ENCODE assay signal across 8 mouse cellular contexts in the genomic region with DNA sequence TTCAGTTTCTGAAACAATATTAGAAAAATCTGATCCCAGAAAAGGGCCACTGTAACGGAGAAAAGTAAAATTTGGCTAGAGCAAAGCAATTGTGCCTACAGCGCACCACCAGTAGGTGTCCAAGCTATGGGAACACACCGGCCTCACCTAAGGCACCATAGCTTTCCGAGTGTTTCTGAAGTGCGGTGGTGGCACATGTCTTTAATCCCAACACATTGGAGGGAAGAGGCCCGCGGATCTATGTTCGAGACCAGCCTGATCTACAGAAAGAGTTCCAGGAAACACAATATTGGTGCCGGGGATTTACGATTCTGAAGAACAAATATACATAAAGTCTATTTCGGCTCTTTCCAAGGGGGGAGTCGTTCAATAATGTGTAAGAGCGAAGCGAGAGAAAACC. TPM values are rescaled to one million over a fixed set of nuclear protein-coding genes. Genes with fewer than 3 reads are reported as not detected.
DNase-seq lines count a peak whose midpoint lies in the region; ATAC-seq and TF ChIP-seq lines count a peak whose summit lies in the region.

No protein-coding gene starts in this region.

- H3K4me3 ChIP-seq in layer of hippocampus, adult 2 months = peak overlapping the region; percentile 93
- peak overlapping the region; percentile 74 for H3K4me3 ChIP-seq in cerebellum, adult 2 months (replicated peaks; ENCODE audit: insufficient read depth, low read depth, low read length)
- H3K4me3 ChIP-seq in forebrain, postnatal 0 days (ENCODE audit: low read depth, low read length) = peak overlapping the region; percentile 52
- H3K4me3 ChIP-seq in hindbrain, postnatal 0 days (ENCODE audit: low read length) = peak overlapping the region; percentile 74
- H3K4me3 ChIP-seq in limb, embryonic 10.5 days = peak overlapping the region; percentile 73
- peak overlapping the region; percentile 75 for H3K4me3 ChIP-seq in midbrain, embryonic 10.5 days
- H3K4me3 ChIP-seq in small intestine, adult 2 months (ENCODE audit: low read depth, low read length) = peak overlapping the region; percentile 79

- H3K27ac ChIP-seq in layer of hippocampus, adult 2 months = peak overlapping the region; percentile 99
- peak overlapping the region; percentile 40; the same call in 1 of the 2 replicates for H3K27ac ChIP-seq in cerebellum, adult 2 months (ENCODE audit: insufficient read depth, low read length)
- peak overlapping the region; percentile 82 for H3K27ac ChIP-seq in forebrain, postnatal 0 days (ENCODE audit: low read depth, low read length)
- peak overlapping the region; percentile 90 for H3K27ac ChIP-seq in hindbrain, postnatal 0 days
- peak overlapping the region; percentile 95 for H3K27ac ChIP-seq in limb, embryonic 10.5 days
- H3K27ac ChIP-seq in midbrain, embryonic 10.5 days (replicated peaks) = peak overlapping the region; percentile 95
- peak overlapping the region; percentile 72 for H3K27ac ChIP-seq in small intestine, adult 2 months (ENCODE audit: insufficient read depth, low read depth, low read length)

- no peaks in the 10 kb centered on the region for H3K27me3 ChIP-seq in cerebellum, adult 2 months (ENCODE audit: control insufficient read depth, insufficient read depth, low read length)
- H3K27me3 ChIP-seq in forebrain, postnatal 0 days (ENCODE audit: insufficient read depth, low read length) = no peaks in the 10 kb centered on the region
- no peaks in the 10 kb centered on the region for H3K27me3 ChIP-seq in hindbrain, postnatal 0 days (ENCODE audit: insufficient read depth, low read length)
- no peaks in the 10 kb centered on the region for H3K27me3 ChIP-seq in limb, embryonic 10.5 days (ENCODE audit: low read depth, poor library complexity, severe bottlenecking)
- no peaks in the 10 kb centered on the region for H3K27me3 ChIP-seq in midbrain, embryonic 10.5 days (ENCODE audit: low read depth, poor library complexity, severe bottlenecking)
- H3K27me3 ChIP-seq in small intestine, adult 2 months (ENCODE audit: control insufficient read depth, insufficient read depth, low read length) = no peaks in the 10 kb centered on the region

- peaks cover 33% of the 10 kb centered on the region for H3K36me3 ChIP-seq in forebrain, postnatal 0 days (ENCODE audit: insufficient read depth)
- peaks cover 15% of the 10 kb centered on the region for H3K36me3 ChIP-seq in hindbrain, postnatal 0 days (ENCODE audit: insufficient read depth, low read length)
- peaks cover 48% of the 10 kb centered on the region for H3K36me3 ChIP-seq in limb, embryonic 10.5 days
- H3K36me3 ChIP-seq in midbrain, embryonic 10.5 days = peaks cover 52% of the 10 kb centered on the region
- H3K36me3 ChIP-seq in small intestine, adult 2 months (ENCODE audit: control insufficient read depth, insufficient read depth, low read length) = peaks cover 1% of the 10 kb centered on the region; the same call in 1 of the 2 replicates

- H3K4me1 ChIP-seq in cerebellum, adult 2 months (ENCODE audit: control insufficient read depth, insufficient read depth, low read length) = no peaks in the 10 kb centered on the region
- peaks cover 7% of the 10 kb centered on the region for H3K4me1 ChIP-seq in forebrain, postnatal 0 days (ENCODE audit: insufficient read depth)
- peaks cover 7% of the 10 kb centered on the region; the same call in 1 of the 2 replicates for H3K4me1 ChIP-seq in hindbrain, postnatal 0 days (ENCODE audit: insufficient read depth, low read length)
- H3K4me1 ChIP-seq in limb, embryonic 10.5 days = peaks cover 9% of the 10 kb centered on the region; the same call in 1 of the 2 replicates
- peaks cover 16% of the 10 kb centered on the region for H3K4me1 ChIP-seq in midbrain, embryonic 10.5 days
- H3K4me1 ChIP-seq in small intestine, adult 2 months (ENCODE audit: control insufficient read depth, insufficient read depth, insufficient read length, low read length) = peaks cover 3% of the 10 kb centered on the region; the same call in 1 of the 2 replicates

- no peak for TF ChIP-seq POLR2A in cerebellum, adult 2 months (IDR thresholded peaks at IDR 0.05; ENCODE audit: borderline replicate concordance, insufficient read depth, low read length)
- no peak for TF ChIP-seq POLR2A in small intestine, adult 2 months (IDR thresholded peaks at IDR 0.05; ENCODE audit: low read depth, low read length)

- peak; percentile 16 to 26 for DNase-seq in layer of hippocampus, adult 2 months (ENCODE audit: low spot score in 2 of 2)
- DNase-seq in layer of hippocampus, adult 18-20 months (ENCODE audit: low spot score in 2 of 2) = no peak
- peak in 1 of 2 experiments; percentile 47 for DNase-seq in cerebellum, adult 2 months
- no peak for DNase-seq in forebrain, postnatal 0 days
- peak; percentile 71 for DNase-seq in hindbrain, postnatal 0 days (ENCODE audit: low spot score)
- DNase-seq in limb, embryonic 10.5 days (ENCODE audit: low spot score) = peak; percentile 67
- DNase-seq in midbrain, embryonic 10.5 days (ENCODE audit: low spot score) = peak; percentile 49

- ATAC-seq in forebrain, postnatal 0 days = peak; percentile 26
- peak; percentile 44; the same call in 1 of the 2 replicates for ATAC-seq in hindbrain, postnatal 0 days

- no peaks in the 10 kb centered on the region for H3K9me3 ChIP-seq in forebrain, postnatal 0 days (ENCODE audit: low read length)
- no peaks in the 10 kb centered on the region for H3K9me3 ChIP-seq in hindbrain, postnatal 0 days (ENCODE audit: low read length)
- no peaks in the 10 kb centered on the region for H3K9me3 ChIP-seq in limb, embryonic 10.5 days (replicated peaks)
- H3K9me3 ChIP-seq in midbrain, embryonic 10.5 days (replicated peaks) = no peaks in the 10 kb centered on the region

- peak; percentile 74 for TF ChIP-seq CTCF in layer of hippocampus, adult 2 months (conservative IDR thresholded peaks at IDR 0.05)
- peak; percentile 48; the same call in 1 of the 2 replicates for TF ChIP-seq CTCF in cerebellum, adult 2 months (IDR thresholded peaks at IDR 0.05; ENCODE audit: borderline replicate concordance, insufficient read depth, low read depth, low read length)
- TF ChIP-seq CTCF in forebrain, postnatal 0 days (IDR thresholded peaks at IDR 0.05; ENCODE audit: low read depth) = peak; percentile 71
- peak; percentile 70 for TF ChIP-seq CTCF in hindbrain, postnatal 0 days (IDR thresholded peaks at IDR 0.05; ENCODE audit: low read depth)
- TF ChIP-seq CTCF in small intestine, adult 2 months (IDR thresholded peaks at IDR 0.05; ENCODE audit: extremely low read depth, insufficient read length, insufficient replicate concordance, low read depth, low read length) = peak; percentile 48; the same call in 1 of the 2 replicates

- peak overlapping the region; percentile 62 for H3K4me2 ChIP-seq in forebrain, postnatal 0 days (ENCODE audit: low read depth)
- H3K4me2 ChIP-seq in hindbrain, postnatal 0 days (ENCODE audit: low read depth, low read length) = peak overlapping the region; percentile 88

- peak overlapping the region; percentile 72 for H3K9ac ChIP-seq in forebrain, postnatal 0 days
- peak overlapping the region; percentile 79 for H3K9ac ChIP-seq in hindbrain, postnatal 0 days (replicated peaks; ENCODE audit: low read length)

- 1% methylated on average over 14 of the region's 14 CpGs for WGBS in cerebellum, adult 2 months
- WGBS in forebrain, postnatal 0 days = 2% methylated on average over 14 of the region's 14 CpGs
- WGBS in hindbrain, postnatal 0 days = 2% methylated on average over 14 of the region's 14 CpGs
- WGBS in limb, embryonic 10.5 days = 3% methylated on average over 14 of the region's 14 CpGs
- WGBS in midbrain, embryonic 10.5 days = 3% methylated on average over 14 of the region's 14 CpGs
- WGBS in small intestine, adult 2 months = under 1% methylated on average over 14 of the region's 14 CpGs

RNA-seq across cellular contexts. Expression of a gene that starts 0.5 kb away (rescaled TPM):
- total RNA-seq in layer of hippocampus, adult 2 months (2021) = 10 to 100 TPM; 18.9 to 20.6 TPM
- total RNA-seq in layer of hippocampus, adult 18-20 months (2021) = 10 to 100 TPM; 17.5 to 17.8 TPM
- polyA plus RNA-seq in cerebellum, adult 2 months (2012; rRNA removed) = 24.3 and 25.3 TPM in 2 replicates
- total RNA-seq in forebrain, postnatal 0 days (2014; rRNA removed) = 20.5 and 24.8 TPM in 2 replicates
- polyA plus RNA-seq in forebrain, postnatal 0 days (2015; fragmentation: Nextera tagmentation; extraction: Ambion mirVana) = 19.6 and 21.9 TPM in 2 replicates
- 14.4 and 17.6 TPM in 2 replicates for total RNA-seq in hindbrain, postnatal 0 days (2014; rRNA removed)
- polyA plus RNA-seq in hindbrain, postnatal 0 days (2015; fragmentation: Nextera tagmentation; extraction: Ambion mirVana) = 15.9 and 19.6 TPM in 2 replicates
- polyA plus RNA-seq in limb, embryonic 10.5 days (2016; fragmentation: Nextera tagmentation; extraction: Ambion mirVana) = 23.9 and 25.2 TPM in 2 replicates
- polyA plus RNA-seq in midbrain, embryonic 10.5 days (2016; fragmentation: Nextera tagmentation; extraction: Ambion mirVana) = 22.8 and 24.8 TPM in 2 replicates
- 2.4 and 4.1 TPM in 2 replicates for polyA plus RNA-seq in small intestine, adult 2 months (2012; rRNA removed)

RNA-seq across cellular contexts. Expression of a gene that starts 11.3 kb away (rescaled TPM):
- total RNA-seq in layer of hippocampus, adult 2 months (2021) = not detected
- total RNA-seq in layer of hippocampus, adult 18-20 months (2021) = 1 to 10 TPM in 1 of 2 experiments, under 1 TPM in 1; 0.84 to 2.8 TPM
- polyA plus RNA-seq in cerebellum, adult 2 months (2012; rRNA removed) = 0.82 and 1.1 TPM in 2 replicates
- not detected in 2 replicates for total RNA-seq in forebrain, postnatal 0 days (2014; rRNA removed)
- polyA plus RNA-seq in forebrain, postnatal 0 days (2015; fragmentation: Nextera tagmentation; extraction: Ambion mirVana) = 0.67 and 2.0 TPM in 2 replicates
- total RNA-seq in hindbrain, postnatal 0 days (2014; rRNA removed) = not detected in 2 replicates
- polyA plus RNA-seq in hindbrain, postnatal 0 days (2015; fragmentation: Nextera tagmentation; extraction: Ambion mirVana) = not detected in 2 replicates
- polyA plus RNA-seq in limb, embryonic 10.5 days (2016; fragmentation: Nextera tagmentation; extraction: Ambion mirVana) = not detected in 2 replicates
- polyA plus RNA-seq in midbrain, embryonic 10.5 days (2016; fragmentation: Nextera tagmentation; extraction: Ambion mirVana) = 0.63 and 0.89 TPM in 2 replicates
- polyA plus RNA-seq in small intestine, adult 2 months (2012; rRNA removed) = 6.5 and 9.2 TPM in 2 replicates

RNA-seq across cellular contexts. Expression of a gene that starts 33.7 kb away (rescaled TPM):
- total RNA-seq in layer of hippocampus, adult 2 months (2021) = 100 to 1,000 TPM; 151 to 156 TPM
- 100 to 1,000 TPM; 114 to 120 TPM for total RNA-seq in layer of hippocampus, adult 18-20 months (2021)
- 119 and 133 TPM in 2 replicates for polyA plus RNA-seq in cerebellum, adult 2 months (2012; rRNA removed)
- 201 and 252 TPM in 2 replicates for total RNA-seq in forebrain, postnatal 0 days (2014; rRNA removed)
- 150 and 191 TPM in 2 replicates for polyA plus RNA-seq in forebrain, postnatal 0 days (2015; fragmentation: Nextera tagmentation; extraction: Ambion mirVana)
- total RNA-seq in hindbrain, postnatal 0 days (2014; rRNA removed) = 138 and 148 TPM in 2 replicates
- polyA plus RNA-seq in hindbrain, postnatal 0 days (2015; fragmentation: Nextera tagmentation; extraction: Ambion mirVana) = 190 and 211 TPM in 2 replicates
- 174 and 235 TPM in 2 replicates for polyA plus RNA-seq in limb, embryonic 10.5 days (2016; fragmentation: Nextera tagmentation; extraction: Ambion mirVana)
- 221 and 253 TPM in 2 replicates for polyA plus RNA-seq in midbrain, embryonic 10.5 days (2016; fragmentation: Nextera tagmentation; extraction: Ambion mirVana)
- 3.4 and 6.8 TPM in 2 replicates for polyA plus RNA-seq in small intestine, adult 2 months (2012; rRNA removed)

RNA-seq across cellular contexts. Expression of a gene that starts 40.8 kb away (rescaled TPM):
- 100 to 1,000 TPM; 112 to 118 TPM for total RNA-seq in layer of hippocampus, adult 2 months (2021)
- total RNA-seq in layer of hippocampus, adult 18-20 months (2021) = 100 to 1,000 TPM; 111 to 113 TPM
- polyA plus RNA-seq in cerebellum, adult 2 months (2012; rRNA removed) = 59.5 and 61.1 TPM in 2 replicates
- total RNA-seq in forebrain, postnatal 0 days (2014; rRNA removed) = 105 and 113 TPM in 2 replicates
- 90.1 and 99.2 TPM in 2 replicates for polyA plus RNA-seq in forebrain, postnatal 0 days (2015; fragmentation: Nextera tagmentation; extraction: Ambion mirVana)
- 74.3 and 80.9 TPM in 2 replicates for total RNA-seq in hindbrain, postnatal 0 days (2014; rRNA removed)
- 102 and 104 TPM in 2 replicates for polyA plus RNA-seq in hindbrain, postnatal 0 days (2015; fragmentation: Nextera tagmentation; extraction: Ambion mirVana)
- polyA plus RNA-seq in limb, embryonic 10.5 days (2016; fragmentation: Nextera tagmentation; extraction: Ambion mirVana) = 50.6 and 59.5 TPM in 2 replicates
- polyA plus RNA-seq in midbrain, embryonic 10.5 days (2016; fragmentation: Nextera tagmentation; extraction: Ambion mirVana) = 87.9 and 110 TPM in 2 replicates
- 8.1 and 10.0 TPM in 2 replicates for polyA plus RNA-seq in small intestine, adult 2 months (2012; rRNA removed)

Comparison
In these comparisons a context has a peak if more than half of its experiments do, and no peak if none do; other contexts are left out.
1. DNase-seq: peak in layer of hippocampus, adult 2 months (2 of 2), hindbrain, postnatal 0 days (single experiment), limb, embryonic 10.5 days (single experiment) and midbrain, embryonic 10.5 days (single experiment); none in layer of hippocampus, adult 18-20 months (0 of 2) and forebrain, postnatal 0 days (single experiment).
2. H3K27ac ChIP-seq: peak in every context shown above with its lines; median percentile 99 in layer of hippocampus, adult 2 months; 95 in limb, embryonic 10.5 days; 95 in midbrain, embryonic 10.5 days; 90 in hindbrain, postnatal 0 days; 82 in forebrain, postnatal 0 days; 72 in small intestine, adult 2 months; 40 in cerebellum, adult 2 months.
3. RNA of a gene that starts 33.7 kb away (polyA plus RNA-seq): 174 to 235 TPM in limb, embryonic 10.5 days, 221 to 253 TPM in midbrain, embryonic 10.5 days, 150 to 191 TPM in forebrain, postnatal 0 days, 190 to 211 TPM in hindbrain, postnatal 0 days and 119 to 133 TPM in cerebellum, adult 2 months; 3.4 to 6.8 TPM in small intestine, adult 2 months; every median in the first group is over 10 times any median in the second.
4. Peak in every context shown above with its lines, with median percentiles within 50 percentile points of each other: H3K4me3 ChIP-seq and CTCF ChIP-seq.